Mouse (Mus musculus) midbrain, postnatal 0 days (tissue): ENCODE data around the gene Ecm1. TPM values are rescaled to one million over a fixed set of nuclear protein-coding genes. Genes with fewer than 3 reads are reported as not detected.
A peak's percentile ranks its signal among the peaks of the same experiment; 100 is the strongest.

Experiments used
- ATAC-seq: fragments of 200-750 bp; cut with Nextera tagmentation; 2 replicates; pipeline ENCODE4 v1.8.0; 2017; ENCODE audit warnings: moderate number of reproducible peaks, mild to moderate bottlenecking, moderate TSS enrichment, moderate library complexity; ENCODE audit not compliant: low FRiP score
- DNase-seq: peaks from one replicate; pipeline ENCODE4 v3.0.0-alpha.2; 2015; ENCODE audit warnings: low spot score
- H3K27ac ChIP-seq: fragments of 300-500 bp; sonication (generic); 2 replicates; pipeline ENCODE4 v1.5.1; 2014; ENCODE audit warnings: low read depth, mild to moderate bottlenecking, low read length, mixed read lengths
- H3K27me3 ChIP-seq: fragments of 300-500 bp; sonication (generic); 2 replicates; pipeline ENCODE4 v1.6.1; 2014; ENCODE audit warnings: low read length, control low read depth, mixed read lengths; ENCODE audit not compliant: insufficient read depth
- H3K36me3 ChIP-seq: fragments of 300-500 bp; sonication (generic); 2 replicates; pipeline ENCODE4 v1.6.1; 2014; ENCODE audit warnings: low read length, control low read depth, mixed read lengths; ENCODE audit not compliant: insufficient read depth
- H3K4me1 ChIP-seq: fragments of 300-500 bp; sonication (generic); 2 replicates; pipeline ENCODE4 v1.6.1; 2014; ENCODE audit warnings: mild to moderate bottlenecking, control low read depth, antibody characterized with exemption, low read length, mixed read lengths; ENCODE audit not compliant: insufficient read depth
- H3K4me2 ChIP-seq: fragments of 300-500 bp; sonication (generic); 2 replicates; pipeline ENCODE4 v1.6.1; 2014; ENCODE audit warnings: low read depth, mild to moderate bottlenecking, low read length, mixed read lengths; ENCODE audit not compliant: poor library complexity, severe bottlenecking
- H3K4me3 ChIP-seq: fragments of 300-500 bp; sonication (generic); 2 replicates; pipeline ENCODE4 v1.5.1; 2014; ENCODE audit warnings: low read depth, mild to moderate bottlenecking, low read length, moderate library complexity
- H3K9ac ChIP-seq: fragments of 300-500 bp; sonication (generic); replicated peaks from 2 replicates; pipeline ENCODE4 v1.6.1; 2014; ENCODE audit warnings: mild to moderate bottlenecking, low read length, moderate library complexity, mixed read lengths; ENCODE audit not compliant: poor library complexity, severe bottlenecking
- H3K9me3 ChIP-seq: fragments of 300-500 bp; sonication (generic); 2 replicates; pipeline ENCODE4 v1.6.1; 2016; ENCODE audit warnings: low read length, control low read depth
- CTCF ChIP-seq: IDR thresholded peaks from 2 replicates; pipeline ENCODE4 v1.5.1; 2016; ENCODE audit warnings: antibody characterized with exemption, mild to moderate bottlenecking
- WGBS: fragments of 180-500 bp; shearing (Covaris S2); extraction: QIAGEN DNeasy Blood & Tissue Kit; methylation state at CpG from one replicate; pipeline ENCODE4 v1.1.7; 2014; 5-methylcytosine and 5-hydroxymethylcytosine counted together
- polyA plus RNA-seq: library from polyadenylated mRNA; unstranded; fragments of >200 nt; fragmentation: Nextera tagmentation; extraction: Ambion mirVana; gene quantifications from 2 replicates; pipeline ENCODE4 v1.2.1, GENCODE M21; 2015
- total RNA-seq: library from RNA; depleted of rRNA; stranded (reverse); fragments of >200 nt; gene quantifications from 2 replicates; pipeline ENCODE4 v1.2.3, GENCODE M21; 2014

The Ecm1 gene
- total and polyA plus RNA-seq, 2 experiments from 2014 or later, result 9.9 to 10.8 TPM

DNA sequence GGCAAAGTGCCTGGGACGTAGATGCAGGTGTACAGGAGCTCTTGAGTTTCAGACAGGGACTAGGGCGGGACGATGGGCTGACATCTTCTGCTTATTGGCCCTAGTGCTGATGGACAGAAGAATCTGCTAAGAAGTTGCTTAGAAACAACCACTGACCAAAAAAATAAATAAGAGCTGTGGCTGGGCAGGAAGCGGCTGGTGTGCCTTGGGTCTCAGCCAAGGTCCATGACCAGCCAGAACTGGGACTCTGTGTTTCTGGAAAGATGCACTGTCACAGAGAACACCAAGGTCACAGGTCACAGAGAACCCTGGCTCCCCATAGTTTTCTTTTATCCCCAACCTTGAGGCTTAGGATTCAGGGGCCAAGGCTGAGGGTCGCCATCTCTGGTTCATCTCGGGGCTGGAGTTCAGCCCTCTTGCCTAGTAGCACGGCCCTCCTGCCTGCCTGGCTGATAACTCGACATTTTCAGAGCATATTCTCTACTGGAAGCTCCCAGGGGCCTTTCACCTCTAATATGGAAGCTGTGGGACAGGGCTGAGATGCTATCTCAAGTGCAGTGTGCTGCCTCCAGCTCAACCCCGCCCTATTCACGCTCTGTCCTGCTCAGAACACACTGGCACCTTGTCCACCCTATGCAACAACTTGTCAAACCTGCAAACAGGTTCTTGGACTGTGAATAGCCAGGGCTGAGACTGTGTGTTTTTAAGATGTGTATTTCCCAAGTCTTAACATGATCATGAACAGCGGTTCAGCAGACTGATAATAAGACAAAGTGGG lies 6.4 kb downstream of the Ecm1 start:
- TF ChIP-seq CTCF, result no peak
- ATAC-seq (no peak), DNase-seq (peak; percentile 31)
- Histone ChIP-seq H3K9ac (no peak overlapping the region), H3K36me3 (peaks cover 21% of the 10 kb centered on the region; the same call in 1 of the 2 replicates), H3K4me2 (no peak overlapping the region), H3K4me3 (no peak overlapping the region), H3K9me3 (no peaks in the 10 kb centered on the region), H3K27ac (no peak overlapping the region), H3K4me1 (no peaks in the 10 kb centered on the region), H3K27me3 (no peaks in the 10 kb centered on the region)
- 79% methylated on average over 11 of the region's 11 CpGs for WGBS

- H3K27ac ChIP-seq, result no peak overlapping the region
- DNase-seq (no peak), ATAC-seq (no peak)
- no peak for TF ChIP-seq CTCF
- H3K36me3 ChIP-seq, result peaks cover 21% of the 10 kb centered on the region; the same call in 1 of the 2 replicates
- no peak overlapping the region for H3K4me2 ChIP-seq
- no peaks in the 10 kb centered on the region for H3K27me3 ChIP-seq
- 92% methylated on average over 9 of the region's 9 CpGs for WGBS
- no peaks in the 10 kb centered on the region for H3K4me1 ChIP-seq
- no peaks in the 10 kb centered on the region for H3K9me3 ChIP-seq
- no peak overlapping the region for H3K4me3 ChIP-seq
- no peak overlapping the region for H3K9ac ChIP-seq
These were observed 7.1 kb downstream of the Ecm1 start for GRCm38 (mm10) chr3:95732297-95732696.

DNA sequence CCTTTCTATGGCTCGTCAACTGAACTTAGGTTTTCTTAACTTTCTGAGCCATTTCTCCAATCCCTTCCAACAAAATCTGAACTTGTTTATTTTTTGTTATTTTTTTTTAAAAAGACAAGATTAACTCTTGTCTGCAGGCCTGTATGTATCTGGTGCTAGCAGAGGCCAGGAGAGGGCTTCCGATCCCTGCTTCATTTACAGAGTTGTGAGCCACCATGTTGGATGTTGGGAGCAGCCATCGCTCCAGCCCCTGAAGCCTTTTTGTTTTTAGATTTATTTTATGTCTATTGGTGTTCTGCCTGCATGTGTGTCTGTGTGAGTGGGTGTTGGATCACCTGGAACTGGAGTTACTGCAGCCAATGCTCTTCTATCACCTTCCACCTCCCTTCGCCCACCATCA lies 7.6 kb downstream of the Ecm1 start:
- no peaks in the 10 kb centered on the region for H3K27me3 ChIP-seq
- no peak overlapping the region for H3K4me3 ChIP-seq

DNA sequence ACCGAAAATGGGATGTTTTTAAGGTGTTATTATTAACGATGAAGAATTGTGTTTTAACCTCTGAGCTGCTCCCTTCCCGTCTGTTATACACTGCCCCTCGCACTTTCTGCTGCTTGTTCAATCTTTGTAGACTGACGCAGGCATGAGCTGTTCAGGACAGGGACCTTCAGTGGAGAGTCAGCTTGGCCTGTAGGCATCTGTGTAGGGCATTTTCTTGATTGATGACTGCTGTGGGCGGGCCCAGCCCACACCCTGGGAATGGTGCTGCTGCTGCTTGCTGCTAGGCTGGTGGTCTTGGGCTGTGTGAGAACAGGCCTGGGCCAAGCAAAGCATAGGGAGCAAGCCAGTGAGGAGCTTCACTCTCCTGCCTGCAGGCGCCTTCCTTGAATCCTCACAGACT lies 8.9 kb downstream of the Ecm1 start:
- Histone ChIP-seq H3K27ac (no peak overlapping the region), H3K9ac (no peak overlapping the region), H3K27me3 (no peaks in the 10 kb centered on the region), H3K9me3 (no peaks in the 10 kb centered on the region), H3K4me3 (no peak overlapping the region), H3K36me3 (peaks cover 4% of the 10 kb centered on the region; the same call in 1 of the 2 replicates), H3K4me2 (no peak overlapping the region), H3K4me1 (no peaks in the 10 kb centered on the region)
- ATAC-seq (no peak), DNase-seq (no peak)
- 91% methylated on average over 7 of the region's 7 CpGs for WGBS
- TF ChIP-seq CTCF, result no peak

More for the DNA sequence above, 7.6 kb downstream of the Ecm1 start:
- H3K9ac ChIP-seq, result no peak overlapping the region
- 86% methylated on average over 4 of the region's 4 CpGs for WGBS
- no peak overlapping the region for H3K27ac ChIP-seq
- peaks cover 17% of the 10 kb centered on the region; the same call in 1 of the 2 replicates for H3K36me3 ChIP-seq
- DNase-seq (no peak), ATAC-seq (no peak)
- no peak overlapping the region for H3K4me2 ChIP-seq
- no peaks in the 10 kb centered on the region for H3K4me1 ChIP-seq
- peak; percentile 43 for TF ChIP-seq CTCF
- H3K9me3 ChIP-seq, result no peaks in the 10 kb centered on the region

- TF ChIP-seq CTCF, result no peak
- Histone ChIP-seq H3K27ac (no peak overlapping the region), H3K36me3 (no peaks in the 10 kb centered on the region; the same call in 1 of the 2 replicates), H3K4me1 (no peaks in the 10 kb centered on the region), H3K4me2 (no peak overlapping the region), H3K4me3 (no peak overlapping the region), H3K9ac (no peak overlapping the region), H3K9me3 (no peaks in the 10 kb centered on the region), H3K27me3 (no peaks in the 10 kb centered on the region)
- ATAC-seq (no peak), DNase-seq (no peak)
- WGBS, result 87% methylated on average over 2 of the region's 2 CpGs
These were observed 10.5 kb downstream of the Ecm1 start for GRCm38 (mm10) chr3:95728906-95729305.

GRCm38 (mm10) chr3:95726696-95727358 lies 12.5 kb downstream of the Ecm1 start:
- ATAC-seq, result no peak
- Histone ChIP-seq H3K4me2 (no peak overlapping the region), H3K27ac (no peak overlapping the region), H3K27me3 (no peaks in the 10 kb centered on the region), H3K9me3 (no peaks in the 10 kb centered on the region), H3K4me1 (no peaks in the 10 kb centered on the region), H3K36me3 (no peaks in the 10 kb centered on the region), H3K4me3 (no peak overlapping the region), H3K9ac (no peak overlapping the region)
- no peak for TF ChIP-seq CTCF
- 76% methylated on average over 7 of the region's 7 CpGs for WGBS
- no peak for DNase-seq
